Comparison of ENCODE assay signal across 17 mouse cellular contexts in the genomic region with DNA sequence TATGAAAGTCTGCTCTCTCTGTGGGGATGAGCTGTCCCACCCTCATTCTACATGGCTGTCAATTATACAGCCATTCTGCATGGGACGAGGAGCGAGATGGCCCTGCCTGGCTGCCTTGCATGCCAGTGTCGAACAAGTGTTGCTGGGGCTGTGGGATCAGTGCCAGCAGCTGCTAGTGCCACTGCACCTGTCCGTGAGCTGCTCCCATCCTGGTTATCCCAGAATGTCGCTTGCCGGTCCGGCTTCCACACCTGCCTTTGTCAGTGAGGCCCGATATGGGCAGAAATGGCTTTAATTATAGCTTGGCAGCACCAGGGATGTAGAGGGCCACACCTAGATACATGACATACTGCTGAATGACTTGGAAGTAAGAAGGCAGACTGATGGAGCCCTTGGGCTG.
"Had no signal": no experiment of that assay in that cellular context is flagged by ENCODE, and none has a peak within 500 bp of the region (broad histone marks: within the 10 kb centered on the region; RNA-seq: fewer than 3 reads in every experiment).

No protein-coding gene starts in this region.

- H3K4me3 ChIP-seq: intestine, embryonic 15.5 days; layer of hippocampus, adult 2 months; liver, embryonic 15.5 days; midbrain, embryonic 15.5 days; neural tube, embryonic 12.5 days had no signal

- ATAC-seq: intestine, embryonic 15.5 days; lung, postnatal 0 days; midbrain, embryonic 15.5 days had no signal

- H3K27me3 ChIP-seq: intestine, embryonic 15.5 days; midbrain, embryonic 15.5 days; neural tube, embryonic 12.5 days had no signal

- H3K9ac ChIP-seq: intestine, embryonic 15.5 days; liver, embryonic 15.5 days; midbrain, embryonic 15.5 days had no signal

- H3K4me2 ChIP-seq: intestine, embryonic 15.5 days; liver, embryonic 11.5 days; liver, embryonic 15.5 days; midbrain, embryonic 11.5 days; midbrain, embryonic 15.5 days had no signal

- DNase-seq: kidney, adult 18-20 months; kidney, postnatal 10 days; kidney, postnatal 4 days; left cerebral cortex, postnatal 4 days; lung, adult 2 months; lung, postnatal 36 days; retina, postnatal 1 day; right cerebral cortex, postnatal 4 days; spleen, adult 18-20 months had no signal

- H3K9me3 ChIP-seq: intestine, embryonic 15.5 days; liver, embryonic 15.5 days; midbrain, embryonic 15.5 days; neural tube, embryonic 12.5 days had no signal

- H3K27ac ChIP-seq: intestine, embryonic 15.5 days; layer of hippocampus, adult 2 months; liver, embryonic 15.5 days; midbrain, embryonic 15.5 days; neural tube, embryonic 12.5 days had no signal
